Mouse (Mus musculus) Patski (cell line): ENCODE measurements around the gene Gm38394. TPM values are rescaled to one million over a fixed set of nuclear protein-coding genes. Genes with fewer than 3 reads are reported as not detected.

ENCODE experiments used
- ATAC-seq: fragments of 100-300 bp; one replicate; pipeline ENCODE4 v1.8.0; 2021
- CTCF ChIA-PET: fragments of 350-600 bp; sonication (Branson Sonifier 250); formaldehyde crosslinking; loops from one replicate; lab custom pipeline; 2022; ENCODE audit warnings: inconsistent platforms; lab: Charles Lee
- POLR2A ChIA-PET: fragments of 350-600 bp; sonication (Branson Sonifier 250); formaldehyde crosslinking; loops from one replicate; lab custom pipeline; 2022; ENCODE audit warnings: antibody characterized with exemption, inconsistent platforms; lab: Charles Lee
- DNase-seq: peaks from one replicate; pipeline ENCODE4 v3.0.0-alpha.2; 2011; ENCODE audit warnings: low read depth, low spot score
- H3K27me3 ChIP-seq: fragments of 371-371 bp; one replicate; pipeline ENCODE4 v1.5.1; 2021
- CTCF ChIP-seq: fragments of 100-300 bp; IDR thresholded peaks from one replicate; pipeline ENCODE4 v1.5.1; 2021
- in situ Hi-C: fragments of 300-500 bp; cut with MboI; formaldehyde crosslinking; loops from 3 replicates; pipeline ENCODE4 v1.11.1; 2018; ENCODE audit warnings: low pct_unique_long_range_greater_than_20kb, mixed read lengths
- polyA plus RNA-seq: library from polyadenylated mRNA; unstranded; gene quantifications from one replicate; pipeline ENCODE4 v1.2.3, GENCODE M21; 2021

The Gm38394 gene
- polyA plus RNA-seq, 1 experiment from 2014 or later, result 12.3 TPM

GRCm38 (mm10) chr1:133664203-133664970, 3.3 kb upstream of the Gm38394 start:
- ChIA-PET CTCF (interaction anchor here (0.7 to 1.7 kb wide), 3 partner anchors 7 to 16 kb away, joined by 3 to 4 read pairs (median 3); no protein-coding TSS in a partner anchor), POLR2A (interaction anchor here (1.4 kb wide), 1 partner anchor 9 kb away, joined by 3 read pairs; no protein-coding TSS in a partner anchor)
- no peaks in the 10 kb centered on the region for H3K27me3 ChIP-seq
- DNase-seq, result no peak
- in situ Hi-C loops, result no loop called here
- no peak for TF ChIP-seq CTCF
- no peak for ATAC-seq

- H3K27me3 ChIP-seq, result no peaks in the 10 kb centered on the region
- no peak for TF ChIP-seq CTCF
- no peak for DNase-seq
- in situ Hi-C loops, result no loop called here
- CTCF ChIA-PET, result interaction anchor here (1.2 to 1.7 kb wide), 2 partner anchors 8 to 15 kb away, joined by 3 to 4 read pairs; no protein-coding TSS in a partner anchor
- ATAC-seq, result no peak
- POLR2A ChIA-PET, result no interaction called here
Measured at GRCm38 (mm10) chr1:133663427-133663826, 2.3 kb upstream of the Gm38394 start.

- no peaks in the 10 kb centered on the region for H3K27me3 ChIP-seq
- ChIA-PET POLR2A (no interaction called here), CTCF (interaction anchor here (1.7 kb wide), 1 partner anchor 9 kb away, joined by 4 read pairs; no protein-coding TSS in a partner anchor)
- no peak for ATAC-seq
- no peak for TF ChIP-seq CTCF
- in situ Hi-C loops, result no loop called here
- DNase-seq, result no peak
Measured at GRCm38 (mm10) chr1:133662941-133663340, 1.8 kb upstream of the Gm38394 start.

- no peak for DNase-seq
- ChIA-PET CTCF (interaction anchor here (1.0 to 1.2 kb wide), 3 partner anchors 22 to 55 kb away, joined by 3 to 5 read pairs (median 3); no protein-coding TSS in a partner anchor), POLR2A (interaction anchor here (0.9 to 2.0 kb wide), 4 partner anchors 13 to 39 kb away, joined by 3 to 6 read pairs (median 5); no protein-coding TSS in a partner anchor)
- no peak for TF ChIP-seq CTCF
- no peaks in the 10 kb centered on the region for H3K27me3 ChIP-seq
- ATAC-seq, result peak; percentile 63
- in situ Hi-C loops, result no loop called here
Measured at GRCm38 (mm10) chr1:133660466-133661202, 484 bp downstream of the Gm38394 start, which contains the start of gene Zbed6. Zbed6 (minus strand) TSS chr1:133660885.

GRCm38 (mm10) chr1:133658878-133659277, 2.2 kb downstream of the Gm38394 start:
- in situ Hi-C loops, result loop anchor here (5.0 kb wide), 1 partner anchor 43 kb away; no protein-coding TSS in a partner anchor
- ATAC-seq, result no peak
- CTCF ChIA-PET, result interaction anchor here (1.3 kb wide), 1 partner anchor 11 kb away, joined by 3 read pairs; no protein-coding TSS in a partner anchor

GRCm38 (mm10) chr1:133656811-133657210, 4.3 kb downstream of the Gm38394 start:
- POLR2A ChIA-PET, result no interaction called here
- in situ Hi-C loops, result loop anchor here (5.0 kb wide), 1 partner anchor 45 kb away; no protein-coding TSS in a partner anchor
- CTCF ChIA-PET, result no interaction called here
- no peak for TF ChIP-seq CTCF
- no peak for ATAC-seq
- H3K27me3 ChIP-seq, result no peaks in the 10 kb centered on the region
- no peak for DNase-seq

More at GRCm38 (mm10) chr1:133658878-133659277, 2.2 kb downstream of the Gm38394 start:
- POLR2A ChIA-PET, result no interaction called here
- H3K27me3 ChIP-seq, result no peaks in the 10 kb centered on the region
- DNase-seq, result no peak
- TF ChIP-seq CTCF, result no peak

GRCm38 (mm10) chr1:133653033-133653432, 8.1 kb downstream of the Gm38394 start:
- ATAC-seq (no peak), DNase-seq (no peak)
- no peak for TF ChIP-seq CTCF
- CTCF ChIA-PET, result no interaction called here
- no peaks in the 10 kb centered on the region for H3K27me3 ChIP-seq
- in situ Hi-C loops, result no loop called here
- POLR2A ChIA-PET, result no interaction called here

- POLR2A ChIA-PET, result no interaction called here
Measured at GRCm38 (mm10) chr1:133650288-133651055, 10.6 kb downstream of the Gm38394 start.

GRCm38 (mm10) chr1:133645652-133646051, 15.5 kb downstream of the Gm38394 start:
- H3K27me3 ChIP-seq, result no peaks in the 10 kb centered on the region
- ChIA-PET CTCF (interaction anchor here (1.0 kb wide), 1 partner anchor 16 kb away, joined by 3 read pairs; no protein-coding TSS in a partner anchor), POLR2A (no interaction called here)
- ATAC-seq, result no peak
- TF ChIP-seq CTCF, result no peak
- no peak for DNase-seq
- in situ Hi-C loops, result no loop called here

More at GRCm38 (mm10) chr1:133650288-133651055, 10.6 kb downstream of the Gm38394 start:
- in situ Hi-C loops, result no loop called here
- DNase-seq (no peak), ATAC-seq (no peak)
- no peak for TF ChIP-seq CTCF
- no peaks in the 10 kb centered on the region for H3K27me3 ChIP-seq
- CTCF ChIA-PET, result no interaction called here

- POLR2A ChIA-PET, result no interaction called here
Measured at GRCm38 (mm10) chr1:133641163-133641562, 20.0 kb downstream of the Gm38394 start.

More at GRCm38 (mm10) chr1:133641163-133641562, 20.0 kb downstream of the Gm38394 start:
- TF ChIP-seq CTCF, result no peak
- H3K27me3 ChIP-seq, result no peaks in the 10 kb centered on the region
- DNase-seq, result no peak
- in situ Hi-C loops, result no loop called here
- CTCF ChIA-PET, result no interaction called here
- no peak for ATAC-seq
